Mouse (Mus musculus) cortical plate, adult 2 months (tissue): ENCODE measurements at regions not wholly inside any gene's neighbourhood (a gene's known extent, or its start where the extent isn't known, plus 50 kb on each side); places are given as distances from the start of the nearest gene placed in this dataset.

Experiments
- H3K27ac ChIP-seq: fragments of 200-500 bp; 2 replicates; pipeline ENCODE4 v1.5.1; 2012; ENCODE audit warnings: low read length, control low read depth, inconsistent platforms; ENCODE audit not compliant: insufficient read depth
- H3K4me1 ChIP-seq: fragments of 200-500 bp; 2 replicates; pipeline ENCODE4 v1.6.1; 2011; ENCODE audit warnings: low read length; ENCODE audit not compliant: control insufficient read depth, insufficient read depth
- H3K4me3 ChIP-seq: fragments of 200-500 bp; 2 replicates; pipeline ENCODE4 v1.5.1; 2011; ENCODE audit warnings: mild to moderate bottlenecking, low read length, control low read depth; ENCODE audit not compliant: insufficient read depth
- CTCF ChIP-seq: fragments of 200-500 bp; IDR thresholded peaks from 2 replicates; pipeline ENCODE4 v1.5.1; 2011; ENCODE audit warnings: mild to moderate bottlenecking, control low read depth, low read length; ENCODE audit not compliant: insufficient read depth; ENCODE audit errors: extremely low read depth
- POLR2A ChIP-seq: fragments of 200-500 bp; IDR thresholded peaks from 2 replicates; pipeline ENCODE4 v1.6.1; 2011; ENCODE audit warnings: mild to moderate bottlenecking, low read length, control low read depth; ENCODE audit not compliant: insufficient read depth; ENCODE audit errors: extremely low read depth

- Histone ChIP-seq H3K27ac (peak overlapping the region; percentile 35; the same call in 1 of the 2 replicates), H3K4me3 (no peak overlapping the region), H3K4me1 (no peaks in the 10 kb centered on the region)
- no peak for TF ChIP-seq POLR2A
- no peak for TF ChIP-seq CTCF
Observed at GRCm38 (mm10) chr10:44631584-44631983, 103.3 kb upstream of the Prdm1 start.

- H3K27ac ChIP-seq, result peak overlapping the region; percentile 96
- no peak for TF ChIP-seq POLR2A
- TF ChIP-seq CTCF, result no peak
- no peaks in the 10 kb centered on the region for H3K4me1 ChIP-seq
- no peak overlapping the region for H3K4me3 ChIP-seq
Observed at GRCm38 (mm10) chr10:44630485-44630884, 102.2 kb upstream of the Prdm1 start.

- H3K4me3 ChIP-seq, result no peak overlapping the region
- no peak for TF ChIP-seq POLR2A
- no peak for TF ChIP-seq CTCF
- H3K27ac ChIP-seq, result no peak overlapping the region
- H3K4me1 ChIP-seq, result no peaks in the 10 kb centered on the region
Observed at GRCm38 (mm10) chr10:44628387-44628786, 100.1 kb upstream of the Prdm1 start.

- no peak overlapping the region for H3K27ac ChIP-seq
- H3K4me1 ChIP-seq, result no peaks in the 10 kb centered on the region
- no peak overlapping the region for H3K4me3 ChIP-seq
- TF ChIP-seq POLR2A (no peak), CTCF (no peak)
Observed at GRCm38 (mm10) chr10:44627431-44627830, 99.1 kb upstream of the Prdm1 start.

- Histone ChIP-seq H3K4me3 (no peak overlapping the region), H3K4me1 (no peaks in the 10 kb centered on the region), H3K27ac (no peak overlapping the region)
- TF ChIP-seq POLR2A, result no peak
- no peak for TF ChIP-seq CTCF
Observed at GRCm38 (mm10) chr10:44625521-44625920, 97.2 kb upstream of the Prdm1 start.

- H3K4me3 ChIP-seq, result no peak overlapping the region
- H3K27ac ChIP-seq, result no peak overlapping the region
- H3K4me1 ChIP-seq, result no peaks in the 10 kb centered on the region
- no peak for TF ChIP-seq POLR2A
- no peak for TF ChIP-seq CTCF
Observed at GRCm38 (mm10) chr10:44615586-44615985, 87.3 kb upstream of the Prdm1 start.

GRCm38 (mm10) chr10:44612571-44612970 lies 84.3 kb upstream of the Prdm1 start:
- TF ChIP-seq CTCF (no peak), POLR2A (no peak)
- H3K4me1 ChIP-seq, result no peaks in the 10 kb centered on the region
- no peak overlapping the region for H3K4me3 ChIP-seq
- no peak overlapping the region for H3K27ac ChIP-seq

GRCm38 (mm10) chr10:44611399-44611798 lies 83.1 kb upstream of the Prdm1 start:
- Histone ChIP-seq H3K4me1 (no peaks in the 10 kb centered on the region), H3K4me3 (no peak overlapping the region), H3K27ac (no peak overlapping the region)
- TF ChIP-seq CTCF (no peak), POLR2A (no peak)

- no peaks in the 10 kb centered on the region for H3K4me1 ChIP-seq
- no peak overlapping the region for H3K4me3 ChIP-seq
- no peak overlapping the region for H3K27ac ChIP-seq
- TF ChIP-seq POLR2A, result no peak
- TF ChIP-seq CTCF, result no peak
Observed at GRCm38 (mm10) chr10:44609187-44609586, 80.9 kb upstream of the Prdm1 start.

- Histone ChIP-seq H3K27ac (no peak overlapping the region), H3K4me1 (no peaks in the 10 kb centered on the region), H3K4me3 (no peak overlapping the region)
- TF ChIP-seq POLR2A (no peak), CTCF (no peak)
Observed at GRCm38 (mm10) chr10:44607334-44607851, 79.1 kb upstream of the Prdm1 start.
